Mouse (Mus musculus) T-helper 1 cell (primary cell): ENCODE measurements around the gene Cmss1.

Experiments
- in situ Hi-C: fragments of 300-600 bp; cut with MboI, MseI; formaldehyde crosslinking; loops from one replicate; pipeline ENCODE4 v1.15.1; 2025; ENCODE audit warnings: high pct_unique_total_duplicates

Gene Cmss1

DNA sequence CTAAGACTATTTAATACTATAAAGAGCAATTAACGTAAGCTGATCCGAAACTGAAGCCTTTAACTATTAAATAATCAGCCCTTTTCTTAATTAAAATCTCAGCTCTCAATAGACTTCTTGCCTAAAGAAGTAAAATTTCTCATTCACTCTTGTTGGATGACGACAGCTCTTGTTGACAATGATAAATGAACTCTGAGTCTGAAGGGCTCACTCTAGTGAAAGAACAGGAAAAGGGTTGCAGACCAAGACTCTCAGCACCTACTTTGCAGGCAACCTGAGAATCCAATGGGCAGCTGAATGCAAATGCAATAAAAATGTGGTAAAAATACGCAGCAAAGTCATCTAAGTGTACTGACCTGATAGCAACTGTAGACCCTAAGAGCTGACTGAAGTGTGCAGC lies 81.2 kb downstream of the Cmss1 start:
- in situ Hi-C loops, result no loop called here

DNA sequence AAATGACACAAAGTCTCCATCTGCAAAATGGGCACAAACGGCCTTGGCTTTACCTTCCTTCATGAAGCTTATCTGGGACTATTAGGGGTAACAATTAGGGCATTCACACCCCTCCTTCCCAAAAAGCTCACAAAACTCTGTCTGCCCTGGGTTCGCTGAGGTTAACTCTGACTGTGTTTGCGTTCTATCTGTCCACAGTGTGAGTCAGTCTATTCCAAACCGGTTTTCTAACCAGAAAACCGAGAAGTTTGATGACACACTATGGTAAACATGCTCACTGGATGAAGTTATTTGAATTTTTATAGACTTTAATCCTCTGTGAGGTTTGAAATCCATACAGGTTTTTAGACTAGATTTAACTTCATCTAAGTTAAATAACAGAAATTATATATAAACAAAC lies 81.6 kb downstream of the Cmss1 start:
- in situ Hi-C loops, result no loop called here

DNA sequence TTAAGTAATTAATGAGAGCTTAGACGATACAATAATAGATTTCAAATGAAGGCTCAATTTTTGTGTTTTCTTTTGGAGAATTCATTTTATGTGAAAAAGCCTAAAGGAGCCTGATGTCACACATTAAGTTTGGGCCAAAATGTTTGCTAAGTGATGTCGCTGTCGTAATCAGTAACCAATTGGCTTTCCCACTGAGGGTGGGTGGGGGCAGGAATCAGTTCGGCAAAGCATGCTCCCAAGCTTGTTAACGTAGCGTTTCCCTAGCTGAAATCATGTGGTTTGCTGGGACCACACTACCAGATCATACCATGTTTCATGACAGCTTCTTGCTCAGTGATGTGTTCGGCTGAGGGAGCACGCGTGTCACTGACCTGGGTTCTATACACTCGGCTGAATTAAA lies 91.0 kb downstream of the Cmss1 start:
- in situ Hi-C loops, result no loop called here

DNA sequence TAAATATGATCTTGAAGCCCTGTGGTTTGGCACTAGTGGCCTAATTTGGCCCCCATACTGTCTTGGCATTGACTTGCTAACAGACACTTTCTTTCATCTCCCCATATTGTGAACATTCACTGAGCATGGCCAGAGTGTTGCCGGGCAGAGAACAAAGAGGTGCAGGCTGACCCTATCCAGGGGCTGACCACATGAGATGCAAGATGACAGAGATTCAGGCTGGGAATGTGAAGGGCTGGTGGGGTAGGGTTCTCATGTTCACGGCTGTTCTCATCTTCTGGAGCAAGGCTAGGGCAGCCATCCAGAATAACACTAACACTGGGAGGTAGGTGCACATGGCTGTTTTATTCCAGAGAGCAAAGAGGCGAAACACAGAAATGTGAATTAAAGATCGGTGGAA lies 92.3 kb downstream of the Cmss1 start:
- in situ Hi-C loops, result loop anchor here (5.0 kb wide), 1 partner anchor 48 kb away; no protein-coding TSS in a partner anchor

DNA sequence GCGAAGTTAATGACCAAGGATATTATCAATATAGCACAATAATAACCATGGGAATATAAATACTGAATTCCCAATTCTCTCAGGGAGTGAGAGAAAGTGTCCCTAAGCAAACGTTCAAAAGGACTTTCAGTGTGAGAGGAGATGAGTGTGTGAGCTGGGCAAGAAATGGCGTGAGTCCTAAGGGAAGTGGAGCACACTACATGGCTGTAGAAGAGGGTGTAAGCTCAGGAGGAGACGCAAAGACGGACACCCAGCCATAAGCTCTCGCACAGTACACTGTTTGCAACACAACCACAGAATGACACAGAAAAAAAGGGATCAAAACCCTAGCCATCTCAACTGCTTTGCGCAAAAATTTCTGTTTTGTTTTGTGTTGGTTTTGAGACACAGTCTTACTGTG lies 93.1 kb downstream of the Cmss1 start:
- in situ Hi-C loops, result loop anchor here (5.0 kb wide), 1 partner anchor 49 kb away; no protein-coding TSS in a partner anchor

DNA sequence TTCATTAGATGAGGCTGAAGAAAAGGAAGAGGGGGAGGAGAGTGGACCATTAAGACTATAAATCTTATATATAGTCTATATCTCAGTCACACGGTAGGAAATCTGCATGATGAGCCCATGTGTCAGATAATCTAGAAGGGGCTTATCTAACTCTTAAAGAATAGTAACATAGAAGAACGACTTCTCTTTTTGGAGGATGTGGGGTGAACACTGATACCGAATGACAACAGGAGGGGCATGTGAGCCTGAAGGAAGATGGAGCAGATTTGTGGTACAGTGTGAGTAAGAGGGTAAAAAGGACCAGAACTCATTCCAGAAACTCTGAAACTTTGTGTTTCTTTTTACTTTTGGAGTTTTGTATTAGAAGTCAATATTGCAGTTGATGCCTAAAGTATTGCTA lies 97.6 kb downstream of the Cmss1 start:
- in situ Hi-C loops, result no loop called here

DNA sequence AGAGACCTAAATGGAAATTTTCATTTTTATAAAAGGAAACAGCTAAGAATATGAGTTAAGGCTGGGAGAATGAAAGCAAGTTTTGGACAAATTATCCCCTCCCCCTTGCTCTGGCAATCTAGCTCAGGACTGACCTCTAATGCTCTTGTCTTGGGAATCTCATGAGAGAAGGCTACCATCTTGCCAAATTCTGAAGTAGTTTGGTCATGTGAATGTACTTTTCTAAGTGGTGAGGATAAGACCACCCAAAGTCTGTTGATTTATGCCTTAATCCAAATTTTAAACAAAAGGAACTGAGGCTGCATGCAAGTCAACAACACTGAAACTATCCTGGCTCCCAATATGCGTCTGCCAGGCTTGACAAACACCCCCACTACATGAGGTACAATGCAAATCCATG lies 98.3 kb downstream of the Cmss1 start:
- in situ Hi-C loops, result no loop called here

DNA sequence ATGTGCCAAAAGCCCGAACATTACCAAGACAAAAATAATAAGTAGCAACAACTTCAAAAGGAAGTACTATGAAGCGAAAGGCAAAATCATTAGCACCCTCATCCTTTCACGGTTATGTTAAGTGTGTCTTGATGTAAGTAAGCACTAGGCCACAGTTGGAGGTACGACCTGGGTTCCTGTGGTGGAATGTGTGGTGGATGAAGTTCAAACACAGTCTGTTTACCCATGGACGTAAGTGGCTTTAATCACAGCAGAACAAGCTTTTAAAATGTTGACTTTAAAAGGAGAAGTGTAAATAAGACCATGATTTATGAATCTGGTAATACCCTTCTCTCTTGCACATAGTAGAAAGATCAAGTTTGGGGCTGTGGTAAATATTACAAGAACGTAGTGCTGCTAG lies 100.5 kb downstream of the Cmss1 start:
- in situ Hi-C loops, result no loop called here

DNA sequence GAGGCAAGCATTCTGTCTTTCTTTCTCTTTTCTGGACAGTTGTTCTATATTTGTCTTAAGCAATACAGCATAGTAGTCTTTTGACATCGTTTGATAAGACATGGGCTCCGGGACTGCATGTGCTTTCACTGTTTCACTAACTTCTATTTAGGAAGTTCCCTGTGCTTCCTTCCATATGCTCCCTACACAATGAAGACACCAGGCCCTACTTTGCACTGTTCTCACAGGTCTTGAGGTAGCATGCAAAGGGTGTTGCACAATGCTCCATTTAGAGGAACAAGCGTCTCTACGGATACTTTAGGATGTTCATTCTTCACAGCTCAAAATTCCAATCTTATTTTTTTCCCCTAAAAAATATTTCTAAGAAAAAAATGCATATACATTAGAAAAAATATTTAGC lies 101.9 kb downstream of the Cmss1 start:
- in situ Hi-C loops, result no loop called here

DNA sequence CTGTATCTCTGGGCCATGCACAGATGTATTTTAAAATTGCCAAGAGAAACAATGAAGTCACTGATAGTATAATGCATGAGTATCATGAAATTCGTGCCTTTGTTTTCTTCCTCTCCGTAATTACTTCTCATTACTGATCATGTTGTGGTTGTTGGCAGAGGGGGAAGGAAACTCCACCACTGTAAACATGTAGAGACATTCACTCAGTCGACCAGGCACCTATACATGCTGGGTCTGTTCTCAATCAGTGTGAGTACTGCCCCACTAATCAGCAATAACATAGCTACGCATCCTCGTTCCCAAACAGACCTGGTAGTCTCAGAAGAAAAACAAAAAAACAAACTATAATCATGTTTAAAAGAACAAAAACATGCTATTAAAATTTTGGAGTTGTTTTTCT lies 103.9 kb downstream of the Cmss1 start:
- in situ Hi-C loops, result no loop called here

DNA sequence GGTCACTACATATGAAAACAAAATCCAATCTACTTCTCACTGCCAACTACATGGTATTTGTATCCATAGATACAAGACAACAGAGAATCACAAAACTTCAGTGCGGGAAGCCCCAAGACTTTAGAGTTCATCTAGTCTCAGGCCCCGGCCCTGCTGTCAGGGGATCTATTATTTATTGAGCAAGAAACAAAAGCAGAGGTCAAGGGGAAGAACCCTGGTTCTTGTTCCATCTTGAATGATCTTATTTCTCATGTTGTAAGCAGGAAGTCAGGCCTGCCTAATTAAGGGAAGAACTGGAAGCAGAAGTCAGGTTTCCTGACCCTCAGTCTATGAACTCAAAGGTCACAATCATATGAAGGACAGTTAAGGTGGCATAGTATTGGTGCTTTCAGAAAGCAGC lies 104.4 kb downstream of the Cmss1 start:
- in situ Hi-C loops, result no loop called here

DNA sequence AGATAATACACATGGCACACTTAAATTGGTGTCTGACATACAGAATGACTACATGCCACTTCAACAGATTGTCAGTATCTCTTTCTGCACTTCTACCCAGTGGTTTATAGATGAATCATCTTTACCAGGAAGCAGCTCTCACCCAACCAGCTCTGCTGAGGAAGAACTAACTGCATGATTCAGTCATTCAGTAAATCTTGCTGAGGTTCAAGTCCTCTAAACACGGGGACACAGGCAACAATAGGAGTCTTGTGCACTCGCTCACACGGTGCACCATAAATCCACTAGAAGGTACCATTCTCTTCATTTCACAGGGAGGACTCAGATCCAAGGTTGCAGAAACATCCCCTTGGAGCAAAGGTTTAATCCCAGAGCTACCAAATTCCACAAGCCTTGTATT lies 105.8 kb downstream of the Cmss1 start:
- in situ Hi-C loops, result no loop called here

DNA sequence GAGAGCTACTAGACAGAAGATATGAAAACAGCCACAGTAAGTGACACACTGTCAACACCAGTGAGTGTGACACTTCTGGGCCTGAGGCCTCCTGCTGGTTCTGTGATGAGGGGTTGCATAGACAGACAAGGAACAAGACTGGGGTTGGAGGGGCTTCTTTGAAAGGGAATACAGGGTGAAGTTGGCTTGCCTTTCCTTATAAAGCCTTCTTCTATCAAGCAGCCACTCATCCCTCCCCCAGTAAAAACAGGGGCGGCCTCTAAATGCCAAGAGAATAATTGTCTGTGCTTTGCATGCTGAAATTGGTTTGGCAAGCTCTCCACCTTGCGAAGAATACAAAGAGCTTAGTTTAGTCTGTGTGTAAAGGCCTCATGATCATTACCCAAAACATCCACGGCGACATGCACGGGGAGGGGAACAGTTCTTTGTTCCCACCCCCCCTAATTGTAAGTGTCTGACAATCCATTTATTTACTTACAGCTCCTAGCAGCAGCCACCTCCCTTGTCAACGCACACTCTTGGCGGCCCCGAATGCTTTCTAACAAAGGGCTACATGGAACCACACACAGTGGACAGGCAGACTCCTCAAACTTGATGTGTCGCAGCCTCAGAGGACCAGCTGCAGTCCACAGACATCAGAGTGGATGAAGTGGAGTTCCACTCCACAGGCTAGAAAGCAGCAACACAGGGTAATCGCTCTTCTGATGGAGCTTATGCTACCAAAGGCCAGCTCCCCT lies 110.1 kb downstream of the Cmss1 start:
- in situ Hi-C loops, result loop anchor here (10.0 kb wide), 1 partner anchor 1988 kb away; no protein-coding TSS in a partner anchor

DNA sequence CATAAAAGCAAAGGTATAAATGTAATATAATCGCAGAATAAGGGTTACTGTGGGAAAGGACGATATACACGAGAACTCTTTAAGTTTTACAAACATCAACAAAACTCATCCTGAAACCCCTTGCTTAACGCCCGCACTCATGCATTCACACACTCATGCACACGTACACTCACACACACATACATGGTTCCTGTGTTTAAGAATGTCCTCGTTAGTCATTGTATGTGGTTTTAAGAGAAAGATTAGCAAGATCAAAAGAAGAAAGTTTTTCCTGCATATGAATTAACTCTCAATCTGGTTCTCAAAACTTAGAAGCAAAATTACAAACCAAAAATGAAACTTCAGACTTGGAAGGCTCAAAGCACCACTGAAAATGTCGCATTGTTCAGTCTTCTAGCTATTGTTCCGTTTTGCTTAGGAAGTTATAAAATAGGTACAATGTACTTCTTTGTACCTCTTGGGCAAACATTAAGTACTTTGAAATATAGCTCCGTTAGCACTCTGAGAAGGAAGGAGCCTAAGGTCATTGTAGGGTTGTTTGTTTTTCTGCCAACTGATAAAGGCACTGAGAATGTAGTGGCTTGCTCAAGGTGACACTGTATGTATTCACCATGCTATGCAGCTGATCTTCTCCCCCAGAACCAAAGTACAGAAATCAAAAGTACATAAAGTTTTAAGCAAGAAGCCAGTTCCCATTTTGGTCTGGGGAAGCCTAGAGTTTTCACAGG lies 111.0 kb downstream of the Cmss1 start:
- in situ Hi-C loops, result loop anchor here (10.0 kb wide), 1 partner anchor 1989 kb away; no protein-coding TSS in a partner anchor

DNA sequence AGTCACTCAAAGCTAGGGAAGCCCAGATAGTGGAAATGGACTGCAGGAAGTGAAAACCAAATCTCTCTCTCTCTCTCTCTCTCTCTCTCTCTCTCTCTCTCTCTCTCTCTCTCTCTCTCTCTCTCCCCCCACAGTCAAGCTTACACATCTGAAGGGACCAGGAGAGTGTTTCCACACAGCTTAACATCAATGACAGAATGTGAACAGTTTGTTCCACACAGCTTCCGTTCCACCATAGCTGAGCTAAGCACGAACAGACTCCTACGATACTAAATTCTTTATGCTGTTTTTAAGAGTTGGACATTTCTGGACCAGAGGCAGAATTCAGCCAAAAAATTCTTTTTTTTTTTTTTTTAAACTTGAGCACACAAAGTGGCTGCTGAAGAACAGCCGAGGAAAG lies 114.8 kb downstream of the Cmss1 start:
- in situ Hi-C loops, result loop anchor here (10.0 kb wide), 1 partner anchor 1993 kb away; no protein-coding TSS in a partner anchor

DNA sequence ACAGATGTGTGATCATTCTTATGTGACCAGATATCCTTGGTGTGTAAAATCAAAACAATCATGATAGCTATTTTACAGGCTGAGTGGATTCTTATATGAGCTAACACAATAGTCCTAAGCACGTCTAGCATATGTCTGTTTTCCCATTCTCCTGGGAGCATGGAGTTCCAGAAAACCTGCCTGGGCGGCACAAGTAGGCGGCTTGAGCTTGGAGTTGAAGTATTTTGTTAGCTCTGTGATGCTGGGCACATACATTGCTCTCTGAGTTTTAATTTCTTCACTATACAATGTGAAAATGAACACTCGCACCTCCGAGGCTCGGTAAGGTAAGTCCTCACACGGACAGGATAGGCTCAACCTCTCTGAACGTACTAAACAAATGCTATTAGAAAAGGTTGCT lies 116.0 kb downstream of the Cmss1 start:
- in situ Hi-C loops, result loop anchor here (10.0 kb wide), 1 partner anchor 1994 kb away; no protein-coding TSS in a partner anchor

DNA sequence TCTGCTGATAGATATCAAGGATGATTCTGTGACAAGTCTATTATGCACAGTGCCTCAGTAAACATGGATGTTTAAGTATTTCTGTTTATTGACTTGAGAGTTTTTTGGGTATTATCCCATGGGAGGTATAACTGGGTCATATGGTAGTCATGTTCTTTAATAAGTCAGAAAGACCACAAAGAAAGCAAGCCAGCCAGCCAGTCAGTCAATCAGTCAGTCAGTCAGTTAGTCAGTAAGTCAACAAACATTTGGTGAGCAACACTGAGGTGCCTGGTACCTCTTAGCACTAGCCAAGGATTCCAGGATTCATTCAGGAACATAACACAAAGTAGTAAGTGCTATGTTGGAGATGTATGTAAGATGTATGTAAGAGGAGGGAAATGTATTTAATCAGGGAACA lies 118.0 kb downstream of the Cmss1 start:
- in situ Hi-C loops, result no loop called here

DNA sequence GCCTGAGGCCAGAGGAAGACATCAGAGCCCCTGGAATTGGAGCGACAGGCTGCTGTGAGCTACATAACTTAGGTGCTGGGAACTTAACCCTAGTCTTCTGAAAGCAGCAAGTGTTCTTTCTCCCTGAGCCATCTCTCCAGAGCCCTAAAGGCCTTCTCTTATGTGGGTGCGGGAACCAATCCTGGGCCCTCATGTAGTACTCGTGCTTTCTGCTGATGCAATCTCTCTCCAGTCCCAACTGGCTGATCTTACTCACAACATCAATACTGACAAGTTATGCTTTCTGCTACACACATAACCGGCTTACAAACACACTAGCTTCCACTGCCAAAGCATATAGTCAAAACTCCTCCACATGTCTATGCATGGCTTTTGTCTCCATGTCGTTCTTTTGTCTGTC lies 120.4 kb downstream of the Cmss1 start:
- in situ Hi-C loops, result no loop called here

DNA sequence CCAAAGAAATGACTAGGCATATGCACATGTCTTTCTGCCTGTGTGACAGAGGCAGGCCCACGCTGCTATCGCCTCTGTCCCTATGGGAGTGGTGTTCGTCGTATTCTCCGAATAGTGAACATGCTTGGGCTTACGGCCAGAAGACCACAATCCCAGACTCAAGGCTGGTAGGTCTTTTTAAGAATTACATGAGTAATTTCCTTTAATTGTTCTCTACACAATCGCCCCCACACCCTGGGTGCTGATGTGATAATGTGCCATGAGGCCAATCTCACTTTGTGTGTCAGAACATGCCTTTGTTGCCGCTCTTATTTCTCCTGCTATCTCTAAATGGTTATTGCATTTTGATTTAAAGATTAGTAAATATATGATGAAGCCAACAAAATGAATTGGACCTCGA lies 121.4 kb downstream of the Cmss1 start:
- in situ Hi-C loops, result no loop called here

DNA sequence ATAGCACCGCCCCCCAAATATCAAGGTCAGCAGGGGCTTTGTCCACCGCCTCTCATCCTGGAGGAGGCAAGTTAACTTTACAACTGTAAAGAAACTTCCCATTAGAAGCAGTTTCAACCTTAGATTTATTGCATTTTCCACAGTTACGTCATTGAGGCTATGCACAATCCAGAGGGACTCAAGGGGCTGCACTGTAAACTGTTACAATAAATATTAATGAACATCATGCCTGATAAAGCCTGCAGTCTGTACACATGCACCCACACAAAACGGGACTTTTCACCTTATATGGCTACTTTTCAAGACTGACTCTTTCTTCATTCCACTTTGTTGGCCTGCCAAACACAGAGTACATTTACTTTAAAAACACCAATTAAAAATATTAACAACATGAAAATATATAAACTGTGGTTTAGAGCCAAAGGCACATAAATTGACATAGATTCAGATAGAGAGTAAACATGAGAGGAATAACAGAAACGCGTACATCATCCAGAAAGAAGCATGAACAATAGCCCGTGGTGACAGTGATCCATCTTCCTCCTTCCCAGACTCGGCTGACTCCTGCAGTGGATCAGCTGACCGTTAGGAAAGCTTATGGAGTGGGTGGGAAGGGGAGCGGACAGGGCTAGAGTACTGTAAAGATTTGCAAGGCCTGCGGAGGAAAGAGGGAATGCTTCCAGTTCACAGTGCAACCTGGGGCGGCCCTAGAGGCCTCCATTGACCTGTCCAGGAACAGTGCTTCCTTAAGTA lies 122.4 kb downstream of the Cmss1 start:
- in situ Hi-C loops, result no loop called here

DNA sequence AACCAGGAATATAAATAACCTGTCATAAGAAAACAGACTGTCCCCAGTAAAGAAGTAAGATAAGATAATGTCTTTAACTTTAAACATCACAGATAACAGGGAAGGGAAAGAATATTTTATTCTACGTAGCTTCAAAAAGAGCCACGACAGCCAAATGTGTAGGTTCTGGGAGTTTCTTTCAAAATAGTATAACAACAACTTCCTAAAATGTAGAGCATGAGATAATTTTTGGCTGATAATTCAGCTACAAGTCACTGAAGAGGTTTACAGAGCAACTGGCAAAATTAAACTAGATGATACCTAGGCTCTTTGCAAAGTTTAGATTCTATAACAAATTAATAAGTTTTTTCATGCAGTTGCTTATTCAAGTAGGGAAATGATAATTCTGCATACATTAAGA lies 123.2 kb downstream of the Cmss1 start:
- in situ Hi-C loops, result no loop called here

DNA sequence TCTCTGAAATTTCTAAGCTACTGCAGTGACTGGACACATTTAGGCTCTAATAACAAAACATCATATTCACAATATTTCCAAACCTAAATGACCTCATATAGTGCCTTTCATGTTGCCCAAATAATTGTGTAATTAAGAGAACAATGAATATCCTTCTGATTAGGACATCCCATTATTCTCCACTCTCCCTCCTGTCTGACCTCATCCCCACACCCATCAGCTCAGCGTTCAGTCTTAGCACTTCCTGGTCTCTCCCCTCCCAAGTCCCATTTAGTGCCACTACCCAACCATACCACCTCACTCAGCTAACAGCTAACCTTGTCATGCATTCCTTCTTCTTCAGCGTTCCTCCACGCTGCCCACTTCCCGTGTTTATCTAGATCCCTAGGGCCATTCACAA lies 123.8 kb downstream of the Cmss1 start:
- in situ Hi-C loops, result no loop called here
